Mouse (Mus musculus): ENCODE results near the gene Dock1.

- TF ChIP-seq ZNF384 (IDR thresholded peaks at IDR 0.05; ENCODE audit: low read depth, low read length) (no peak), POLR2A (IDR thresholded peaks at IDR 0.05; ENCODE audit: low read depth, low read length) (no peak), POLR2AphosphoS2 (IDR thresholded peaks at IDR 0.05; ENCODE audit: low read depth, low read length) (no peak), MYC (IDR thresholded peaks at IDR 0.05; ENCODE audit: low read depth, low read length) (no peak), USF1 (IDR thresholded peaks at IDR 0.05; ENCODE audit: low read depth, low read length) (no peak), ETS1 (conservative IDR thresholded peaks at IDR 0.05; ENCODE audit: low read depth, low read length) (no peak), RAD21 (IDR thresholded peaks at IDR 0.05; ENCODE audit: low read depth, low read length) (no peak)
These were observed 20.1 kb upstream of the Dock1 start for GRCm38 (mm10) chr7:134650246-134650830.

Measured in CH12.LX (cell line).